Mouse (Mus musculus) thymus, postnatal 10 days (tissue): ENCODE measurements at regions not wholly inside any gene's neighbourhood (a gene's known extent, or its start where the extent isn't known, plus 50 kb on each side); places are given as distances from the start of the nearest gene placed in this dataset.
A peak's percentile ranks its signal among the peaks of the same experiment; 100 is the strongest.

ENCODE experiments used
- DNase-seq, 2 experiments: peaks; one replicate each; pipeline ENCODE4 v3.0.0; 2021; ENCODE audit warnings: low spot score in 2 of 2

GRCm38 (mm10) chr2:114260397-114261071 is 59.3 kb upstream of the Zfp770 start:
- peak in 1 of 2 experiments; percentile 4 for DNase-seq

- no peak for DNase-seq
These were observed 58.3 kb upstream of the Zfp770 start for GRCm38 (mm10) chr2:114259539-114259938.
